Mouse (Mus musculus) erythroblast, adult 5-6 weeks (primary cell): ENCODE measurements around the gene Pip5k1b. TPM values are rescaled to one million over a fixed set of nuclear protein-coding genes. Genes with fewer than 3 reads are reported as not detected.
"Not testable (repeated sequence)": the region's sequence is repeated elsewhere in the genome, so short reads cannot be mapped to it uniquely, and the experiment has no call there.

ENCODE experiments used
- ATAC-seq: replicated peaks from 2 replicates; pipeline ENCODE4 v1.8.0; 2016; ENCODE audit warnings: moderate number of reproducible peaks, mild to moderate bottlenecking, moderate TSS enrichment, inconsistent platforms; ENCODE audit not compliant: poor library complexity, low FRiP score, severe bottlenecking
- total RNA-seq, 2 experiments: library from RNA; stranded (forward) in 1 of 2; stranded (reverse) in 1 of 2; fragments of 150-400 nt in 1 of 2; fragments of 200-764, 138-1000 nt in 1 of 2; gene quantifications; 2 replicates each; pipeline versions ENCODE4 v1.2.3 to v1.2.4; 2015 to 2017; ENCODE audit warnings: low replicate concordance in 2 of 2

Gene Pip5k1b
- total RNA-seq (2015; ENCODE audit: low replicate concordance) (35.4 and 43.9 TPM in 2 replicates), total RNA-seq (2017; ENCODE audit: low replicate concordance) (34.4 and 43.5 TPM in 2 replicates)

- ATAC-seq, result peak; percentile 59
Observed at GRCm38 (mm10) chr19:24555466-24555903, at the start of gene Pip5k1b. Gene Pip5k1b (minus strand): TSS chr19:24555872.

- no peak for ATAC-seq
Observed at GRCm38 (mm10) chr19:24604105-24604504, 48.4 kb upstream of the Pip5k1b start.

GRCm38 (mm10) chr19:24603431-24603830 lies 47.8 kb upstream of the Pip5k1b start:
- ATAC-seq, result no peak

- no peak for ATAC-seq
Observed at GRCm38 (mm10) chr19:24586726-24587125, 31.1 kb upstream of the Pip5k1b start.

DNA sequence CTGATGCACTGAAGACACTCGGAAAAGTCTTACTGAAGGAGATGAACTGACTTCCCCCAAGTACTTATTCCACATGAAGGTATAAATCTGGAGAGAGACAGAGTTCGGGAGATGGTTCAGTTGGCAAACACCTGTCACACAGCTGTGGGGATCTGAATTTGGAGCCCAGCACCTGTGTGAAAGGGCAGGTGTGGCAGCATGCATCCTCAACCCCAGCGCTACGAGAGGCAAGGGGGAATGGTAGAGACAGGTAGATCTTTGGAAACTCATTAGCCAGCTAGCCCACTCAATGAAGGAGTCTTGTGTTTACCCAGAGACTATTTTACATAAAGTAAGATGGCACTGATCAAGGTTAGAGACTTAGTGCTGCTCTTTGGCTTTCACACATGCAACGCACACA lies 29.5 kb upstream of the Pip5k1b start:
- ATAC-seq, result no peak

DNA sequence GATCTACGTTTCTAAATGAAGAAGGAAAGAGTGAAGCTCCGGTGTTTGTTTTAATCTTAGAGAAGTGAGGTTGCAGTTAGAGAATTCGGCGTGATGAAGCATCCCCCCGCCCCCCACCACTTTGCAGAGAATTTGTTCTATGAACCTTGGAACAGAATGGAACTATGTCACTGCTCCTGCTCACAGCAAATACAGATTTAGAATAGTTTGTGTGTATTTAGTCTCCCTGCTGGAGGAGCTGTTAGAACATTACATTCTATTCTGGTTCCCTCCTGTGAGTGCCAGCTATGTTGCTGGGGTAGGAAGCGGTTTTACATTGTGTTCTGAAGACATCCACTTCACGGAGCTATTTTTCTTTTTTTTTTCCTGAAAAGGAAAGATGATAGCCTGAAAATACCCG lies 28.3 kb upstream of the Pip5k1b start:
- no peak for ATAC-seq

- no peak for ATAC-seq
Observed at GRCm38 (mm10) chr19:24576125-24576524, 20.5 kb upstream of the Pip5k1b start.

GRCm38 (mm10) chr19:24571756-24572181 lies 16.1 kb upstream of the Pip5k1b start:
- no peak for ATAC-seq

GRCm38 (mm10) chr19:24570969-24571368 lies 15.3 kb upstream of the Pip5k1b start:
- ATAC-seq, result no peak

DNA sequence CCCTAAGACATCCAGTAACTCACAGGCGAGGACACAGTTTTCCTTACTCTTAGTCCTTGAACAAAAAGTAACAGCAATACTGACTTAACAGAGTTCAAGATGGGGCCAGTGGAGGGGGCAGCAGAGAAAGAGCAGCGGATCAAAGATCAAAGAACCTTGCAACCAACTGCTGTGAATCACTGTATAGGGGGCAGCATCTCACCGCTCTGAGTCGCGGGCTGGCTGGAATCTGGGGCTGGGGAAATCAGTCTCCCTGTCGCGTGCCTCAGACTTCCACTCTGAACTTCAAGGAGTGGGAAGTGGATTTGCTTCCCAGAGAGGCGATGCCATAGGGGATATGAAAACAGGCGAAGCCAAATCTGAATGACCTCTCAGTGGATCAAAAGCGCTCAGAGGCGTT lies 1.8 kb upstream of the Pip5k1b start:
- ATAC-seq, result no peak

DNA sequence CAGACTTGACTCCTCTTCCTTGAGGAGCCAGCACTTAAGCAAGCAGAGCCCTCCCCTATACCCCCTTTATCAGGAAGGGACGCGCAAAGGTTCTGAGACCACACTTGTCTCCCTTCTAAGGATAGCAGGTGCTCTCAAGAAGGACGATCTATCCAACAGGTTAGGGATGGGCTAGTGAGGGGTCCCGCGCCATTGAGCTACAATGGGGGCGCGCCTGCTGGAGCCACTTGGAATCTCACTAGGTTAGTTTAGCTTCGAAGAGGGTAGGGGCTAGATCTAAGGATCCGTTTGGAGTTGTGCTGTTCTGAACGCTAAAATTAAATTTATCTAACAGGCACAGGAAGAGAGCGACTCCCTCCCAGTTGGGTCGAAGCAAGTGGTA lies 904 bp upstream of the Pip5k1b start:
- ATAC-seq, result no peak

- ATAC-seq, result peak; percentile 86
Observed at GRCm38 (mm10) chr19:24555904-24556584, 372 bp upstream of the Pip5k1b start.

DNA sequence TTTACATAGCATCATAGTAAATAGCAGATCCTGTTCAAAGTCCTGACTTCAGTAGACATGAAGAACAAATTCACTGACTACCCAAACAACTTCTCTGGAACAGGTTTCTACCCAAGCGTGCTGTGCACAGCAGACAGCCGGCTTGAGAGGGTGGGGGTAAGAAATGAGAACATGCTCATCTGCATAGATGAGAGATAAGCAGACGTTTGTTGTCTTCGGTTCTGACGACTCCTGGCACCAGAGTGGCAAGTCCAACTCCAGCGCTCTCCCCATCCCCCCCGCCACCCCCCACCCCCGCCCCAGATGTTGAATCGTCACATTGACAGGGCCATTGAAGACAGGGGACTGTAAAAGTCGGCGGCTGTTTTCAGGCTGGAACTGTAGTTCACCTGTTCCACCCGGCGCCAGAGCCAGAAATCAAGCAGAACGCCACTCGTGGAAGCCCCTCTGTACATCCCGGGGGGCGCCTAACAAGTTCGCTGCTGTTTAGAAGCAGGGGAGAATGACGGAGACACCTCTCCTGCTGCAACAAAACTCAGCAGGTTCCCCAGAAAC lies 684 bp downstream of the Pip5k1b start:
- peak; percentile 64 for ATAC-seq

GRCm38 (mm10) chr19:24554425-24554824 lies 1.2 kb downstream of the Pip5k1b start:
- no peak for ATAC-seq

- ATAC-seq, result no peak
Observed at GRCm38 (mm10) chr19:24553291-24554075, 2.2 kb downstream of the Pip5k1b start.

DNA sequence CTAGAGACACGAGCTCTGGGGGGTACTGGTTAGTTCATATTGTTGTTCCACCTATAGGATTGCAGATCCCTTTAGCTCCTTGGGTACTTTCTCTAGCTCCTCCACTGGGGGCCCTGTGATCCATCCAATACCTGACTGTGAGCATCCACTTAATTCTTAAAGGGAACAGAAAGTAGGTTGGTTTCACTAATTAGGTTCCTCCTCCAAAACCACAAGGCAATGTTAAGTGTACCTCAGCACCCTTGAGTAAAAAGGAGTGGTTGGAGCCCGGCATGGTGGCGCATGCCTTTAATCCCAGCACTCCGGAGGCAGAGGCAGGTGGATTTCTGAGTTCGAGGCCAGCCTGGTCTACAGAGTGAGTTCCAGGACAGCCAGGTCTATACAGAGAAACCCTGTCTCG lies 3.0 kb downstream of the Pip5k1b start:
- not testable (repeated sequence) for ATAC-seq

GRCm38 (mm10) chr19:24551196-24551954 lies 4.3 kb downstream of the Pip5k1b start:
- no peak for ATAC-seq

GRCm38 (mm10) chr19:24550778-24551177 lies 4.9 kb downstream of the Pip5k1b start:
- ATAC-seq, result no peak

GRCm38 (mm10) chr19:24550016-24550415 lies 5.7 kb downstream of the Pip5k1b start:
- no peak for ATAC-seq

DNA sequence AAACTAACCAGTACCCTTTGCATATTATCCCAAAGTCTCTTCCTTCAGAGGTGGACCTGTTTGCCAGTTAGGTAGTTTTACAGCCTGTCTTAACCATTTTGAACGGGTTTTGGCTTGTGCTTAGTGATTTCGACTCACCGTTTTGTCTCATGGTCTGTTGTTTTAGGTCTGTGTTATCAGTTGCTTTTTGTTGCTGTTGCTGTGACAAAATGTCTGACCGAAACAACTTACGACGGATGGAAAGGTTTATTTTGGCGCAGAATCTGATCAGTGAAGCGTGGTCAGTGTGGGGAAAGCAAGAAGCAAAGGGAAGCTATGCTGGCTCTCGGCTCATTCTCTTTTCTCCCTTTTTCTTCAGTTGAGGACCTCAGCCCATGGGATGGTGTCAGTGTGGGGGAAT lies 7.3 kb downstream of the Pip5k1b start:
- no peak for ATAC-seq
